Mouse (Mus musculus) G1E-ER4 (cell line): Measurements from ENCODE around the gene Hist2h2aa2. TPM values are rescaled to one million over a fixed set of nuclear protein-coding genes. Genes with fewer than 3 reads are reported as not detected.

ENCODE experiments used
- GATA1 ChIP-seq: IDR thresholded peaks from one replicate; pipeline ENCODE4 v1.8.0; 2012; ENCODE audit warnings: low read length, inconsistent platforms
- polyA plus RNA-seq: library from polyadenylated mRNA; stranded (reverse); fragments of >175 nt; gene quantifications from 2 replicates; pipeline ENCODE4 v1.2.3, GENCODE M21; 2012

Hist2h2aa2 gene
- polyA plus RNA-seq, 1 experiment = 66.2 TPM

DNA sequence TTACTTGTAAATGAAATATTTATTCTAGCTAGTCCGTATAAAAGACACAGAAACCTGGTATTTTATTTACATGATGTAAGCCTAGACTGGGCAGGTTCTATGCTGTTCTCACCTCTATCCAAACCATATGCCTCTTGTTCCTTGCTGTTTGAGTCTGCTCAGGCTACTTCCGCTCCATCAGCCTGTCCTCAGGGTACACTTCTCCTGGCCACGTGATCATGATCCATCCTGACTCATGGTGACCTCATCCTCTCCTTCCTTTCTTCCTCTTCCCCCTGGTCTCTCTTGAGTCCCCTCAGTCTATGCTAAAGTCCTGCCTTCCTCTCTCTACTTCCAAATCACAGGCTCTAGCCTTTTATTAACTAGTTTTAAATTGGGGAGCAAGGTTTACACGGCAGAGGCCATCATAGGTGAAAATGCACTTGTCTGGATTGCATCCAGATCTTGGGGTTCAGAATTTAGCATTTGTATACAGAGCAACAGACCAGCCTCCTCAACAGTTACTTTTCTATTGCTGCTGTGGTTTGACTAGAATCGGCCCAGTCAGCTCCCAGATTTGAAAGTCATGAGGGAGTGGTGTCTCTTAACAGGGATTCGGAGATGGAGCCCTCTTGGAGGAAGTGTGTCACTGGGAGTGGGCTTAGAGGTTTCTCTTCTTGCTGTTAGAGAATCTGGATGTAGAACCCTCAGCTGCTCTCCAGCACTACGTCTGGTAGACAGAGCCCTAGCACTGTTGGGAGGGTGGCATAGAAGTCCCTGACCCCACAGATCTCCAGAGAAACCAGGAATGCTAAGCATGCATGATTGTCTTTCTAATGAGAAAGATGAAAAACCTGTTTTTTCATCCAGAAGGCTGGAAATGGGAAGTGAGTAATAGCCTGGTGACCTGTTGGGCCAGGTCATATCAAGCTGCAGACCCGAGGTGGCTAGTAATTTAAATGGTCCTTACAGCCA lies 13.1 kb downstream of the Hist2h2aa2 start:
- no peak for TF ChIP-seq GATA1

DNA sequence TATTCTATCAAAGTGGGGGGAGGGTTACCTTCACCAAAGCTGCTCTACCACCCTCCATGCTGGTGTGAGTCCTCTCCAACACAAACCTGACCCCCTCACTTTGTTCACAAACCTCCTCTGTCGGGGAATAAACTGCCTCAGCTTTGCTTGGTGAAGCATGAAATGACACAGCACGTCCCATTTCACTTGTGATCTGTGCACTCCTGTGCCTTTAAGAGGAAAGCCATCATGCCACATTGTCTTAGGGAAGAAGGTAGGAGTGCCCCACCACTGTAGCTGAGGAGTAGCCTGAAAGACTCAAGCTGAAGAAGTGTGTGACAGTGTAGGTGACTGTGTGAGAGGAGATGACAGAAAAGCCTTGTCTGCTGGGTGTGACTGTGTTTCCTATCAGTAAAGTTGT lies 14.7 kb downstream of the Hist2h2aa2 start:
- TF ChIP-seq GATA1 = no peak

DNA sequence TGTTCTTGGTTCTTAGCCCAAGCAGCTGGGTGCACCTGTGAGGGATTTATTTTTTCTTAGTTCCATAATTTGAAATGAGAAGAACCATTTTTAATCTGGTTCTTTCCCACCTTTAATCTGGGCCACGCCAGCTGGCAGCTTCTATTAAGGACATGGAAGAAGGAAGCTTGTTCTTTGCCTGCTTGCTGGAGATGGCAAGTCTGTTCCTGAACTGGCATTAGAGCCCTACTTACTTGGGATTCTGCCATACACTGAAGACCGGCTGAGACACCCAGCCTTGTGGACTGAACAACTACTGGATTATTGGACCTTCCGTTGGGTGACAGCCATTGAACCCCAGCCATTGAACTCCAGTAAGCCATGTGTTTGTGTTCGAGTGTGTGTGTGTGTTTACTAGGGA lies 17.3 kb downstream of the Hist2h2aa2 start:
- TF ChIP-seq GATA1 = no peak

DNA sequence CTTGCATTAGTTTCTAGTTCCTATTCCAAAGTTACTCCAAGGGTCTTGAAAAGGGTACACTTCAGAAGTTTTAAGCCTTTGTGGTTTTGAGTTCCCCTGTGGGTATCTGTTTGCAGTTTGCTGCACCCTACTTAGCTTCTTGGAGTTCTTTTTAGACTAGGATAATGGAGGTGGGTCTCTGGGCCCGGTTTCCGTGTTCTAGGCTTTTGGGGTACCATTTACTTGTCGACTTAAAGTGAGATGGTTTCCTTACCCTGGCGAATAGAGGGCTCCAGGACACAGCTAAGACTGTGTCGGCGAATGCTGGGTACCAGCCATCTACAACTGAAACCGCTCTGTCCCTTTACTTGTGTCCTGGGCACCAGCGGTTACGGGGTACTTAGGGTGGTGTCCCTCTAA lies 18.4 kb downstream of the Hist2h2aa2 start:
- no peak for TF ChIP-seq GATA1

DNA sequence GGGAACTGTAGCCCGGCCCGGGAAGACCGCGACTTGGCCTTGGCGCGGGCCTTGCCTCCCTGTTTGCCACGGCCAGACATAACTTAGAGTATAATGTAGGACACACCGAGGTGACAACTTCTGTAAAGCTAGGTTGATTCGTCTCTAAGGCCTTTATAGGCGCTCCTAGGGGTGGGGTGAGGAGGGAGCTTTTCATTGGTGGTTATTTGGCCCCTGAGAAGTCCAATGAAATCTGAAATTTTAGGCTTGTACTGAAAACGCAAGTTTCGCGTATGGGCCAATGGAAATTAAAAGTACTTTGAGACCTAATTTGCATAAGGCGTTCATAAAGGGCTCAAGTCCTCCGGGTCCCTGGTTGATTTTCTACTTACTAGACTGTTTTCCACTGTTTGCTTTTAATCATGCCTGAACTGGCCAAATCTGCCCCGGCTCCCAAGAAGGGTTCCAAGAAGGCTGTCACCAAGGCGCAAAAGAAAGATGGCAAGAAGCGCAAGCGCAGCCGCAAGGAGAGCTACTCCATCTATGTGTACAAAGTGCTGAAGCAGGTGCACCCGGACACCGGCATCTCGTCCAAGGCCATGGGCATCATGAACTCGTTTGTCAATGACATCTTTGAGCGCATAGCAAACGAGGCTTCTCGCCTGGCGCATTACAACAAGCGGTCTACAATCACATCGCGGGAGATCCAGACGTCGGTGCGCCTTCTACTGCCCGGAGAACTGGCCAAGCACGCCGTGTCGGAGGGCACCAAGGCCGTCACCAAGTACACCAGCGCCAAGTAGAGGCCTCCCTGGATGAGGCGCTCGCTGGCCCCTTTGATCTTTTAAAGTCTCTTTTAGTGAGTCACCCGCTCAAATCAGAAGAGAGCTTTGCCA lies 19.1 kb downstream of the Hist2h2aa2 start, which contains the start of the genes Hist2h2ac and Hist2h2be:
Hist2h2ac (minus strand) TSS at position 116 of the 875 bp plus-strand sequence.
Hist2h2be (plus strand) TSS at position 355 of the 875 bp plus-strand sequence.
- no peak for TF ChIP-seq GATA1

DNA sequence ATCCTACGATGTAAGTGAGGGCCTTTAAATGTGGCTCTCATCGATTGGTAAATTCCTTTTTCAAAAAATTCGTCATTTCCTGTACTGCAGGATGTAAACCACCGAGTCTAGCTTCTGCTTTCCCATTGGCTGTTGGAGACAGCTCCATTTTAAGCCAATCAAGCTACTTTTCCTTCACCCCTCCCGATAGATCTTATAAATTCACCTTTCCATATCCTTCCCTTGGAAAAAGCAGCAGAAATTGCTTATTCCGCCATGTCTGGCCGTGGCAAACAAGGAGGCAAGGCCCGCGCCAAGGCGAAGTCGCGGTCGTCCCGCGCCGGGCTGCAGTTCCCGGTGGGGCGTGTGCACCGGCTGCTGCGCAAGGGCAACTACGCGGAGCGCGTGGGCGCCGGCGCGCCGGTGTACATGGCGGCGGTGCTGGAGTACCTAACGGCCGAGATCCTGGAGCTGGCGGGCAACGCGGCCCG lies 20.4 kb downstream of the Hist2h2aa2 start, which contains the start of the genes Bola1 and Hist2h2ab:
Bola1 (minus strand) TSS at position 49 of the 470 bp plus-strand sequence.
Hist2h2ab (plus strand) TSS at position 205 of the 470 bp plus-strand sequence.
- TF ChIP-seq GATA1 = no peak

DNA sequence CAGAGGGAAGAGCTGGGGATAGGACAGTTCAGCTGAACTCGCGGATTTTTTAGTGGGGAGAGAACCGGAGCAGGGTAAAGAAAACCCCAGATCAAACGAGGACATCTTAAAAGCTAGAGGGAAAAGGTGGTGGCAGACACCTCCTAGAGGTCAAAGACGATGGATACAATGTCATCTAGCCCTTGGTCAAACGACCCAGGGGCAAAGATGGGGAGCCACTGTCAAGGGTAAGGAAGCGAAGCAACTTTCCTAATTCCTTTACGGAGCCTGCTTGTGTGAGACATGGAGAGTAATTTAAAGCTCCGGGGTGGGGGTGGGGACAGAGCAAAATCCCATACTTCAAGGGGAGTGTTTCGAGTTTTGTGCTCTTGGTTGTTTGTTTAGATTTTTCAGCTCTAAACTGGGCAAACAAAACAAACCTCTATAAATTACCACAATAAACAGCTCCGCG lies 20.9 kb downstream of the Hist2h2aa2 start:
- TF ChIP-seq GATA1 = no peak

DNA sequence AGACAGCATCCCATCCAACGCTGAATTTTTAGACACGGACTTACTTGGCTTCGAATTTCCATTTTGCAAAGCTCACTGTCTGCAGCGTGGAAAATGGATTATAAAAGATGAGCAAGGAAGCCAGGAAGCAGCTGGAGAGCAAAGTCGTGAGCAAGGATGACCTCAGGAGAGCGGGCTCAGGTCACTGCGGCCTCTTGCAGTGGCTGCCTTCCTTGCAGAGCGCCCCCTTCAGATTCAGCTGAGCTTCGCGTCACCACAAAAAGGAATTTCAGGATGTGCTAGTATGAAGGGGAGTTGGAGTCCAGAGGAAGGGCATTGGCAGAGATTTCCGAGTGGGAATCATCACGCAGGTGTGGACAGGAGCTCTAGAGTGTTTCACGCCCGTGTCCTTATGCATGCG lies 30.8 kb downstream of the Hist2h2aa2 start:
- TF ChIP-seq GATA1 = no peak

DNA sequence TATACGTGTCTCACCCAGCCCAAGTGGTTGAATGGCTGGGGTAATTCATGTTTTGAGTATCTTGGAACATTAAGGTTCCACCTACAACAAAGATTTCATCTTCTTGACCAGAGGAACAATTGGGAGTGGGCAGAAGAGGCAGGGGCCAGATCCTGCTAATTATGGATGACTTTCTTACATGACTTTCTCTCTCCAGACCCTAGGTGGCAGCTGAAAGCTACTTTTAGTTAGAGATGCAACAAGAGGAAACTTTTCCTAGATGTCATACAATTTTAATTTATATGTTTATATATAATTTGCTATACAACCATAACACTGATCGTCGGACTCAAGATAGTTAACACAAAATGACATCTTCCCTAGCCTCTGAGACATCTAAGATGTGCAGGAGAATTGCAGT lies 32.3 kb downstream of the Hist2h2aa2 start:
- no peak for TF ChIP-seq GATA1

DNA sequence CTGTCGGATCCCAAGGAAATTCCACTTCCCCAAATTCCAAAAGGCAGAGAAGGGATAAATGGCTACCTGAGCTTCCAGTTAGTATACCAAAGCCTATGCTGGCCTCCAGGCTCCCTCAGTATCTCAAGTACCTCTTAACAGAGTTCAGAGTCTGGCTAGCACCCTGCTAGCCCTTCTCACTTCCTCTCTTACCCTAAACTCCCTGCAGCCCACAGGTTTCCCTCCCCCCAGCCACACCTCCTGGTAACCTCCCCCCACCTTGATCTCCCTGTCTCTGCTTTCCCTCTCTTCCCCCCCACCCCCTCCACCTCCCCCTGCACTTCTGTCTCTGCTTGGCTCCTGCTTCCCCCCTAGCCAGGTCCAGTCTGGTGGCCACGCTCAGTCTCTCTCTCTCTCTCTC lies 40.3 kb downstream of the Hist2h2aa2 start:
- no peak for TF ChIP-seq GATA1

DNA sequence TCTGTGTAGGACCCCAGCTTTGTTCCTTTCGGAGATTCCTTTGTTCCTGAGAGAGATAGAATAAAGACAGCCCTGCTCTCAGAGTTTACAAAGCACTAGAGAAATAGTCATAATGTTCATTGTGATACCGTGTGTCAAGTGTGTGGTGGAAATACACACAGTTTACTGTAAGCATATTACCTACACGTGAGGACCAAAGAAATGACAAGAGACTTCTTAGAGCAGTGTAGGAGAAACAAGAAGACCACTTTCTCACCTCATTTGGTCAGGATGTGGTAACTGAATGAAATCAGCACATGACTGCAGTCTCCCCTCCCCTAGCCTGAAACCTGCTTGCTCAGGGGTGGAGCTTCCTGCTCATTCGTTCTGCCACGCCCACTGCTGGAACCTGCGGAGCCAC lies 41.9 kb downstream of the Hist2h2aa2 start:
- no peak for TF ChIP-seq GATA1

DNA sequence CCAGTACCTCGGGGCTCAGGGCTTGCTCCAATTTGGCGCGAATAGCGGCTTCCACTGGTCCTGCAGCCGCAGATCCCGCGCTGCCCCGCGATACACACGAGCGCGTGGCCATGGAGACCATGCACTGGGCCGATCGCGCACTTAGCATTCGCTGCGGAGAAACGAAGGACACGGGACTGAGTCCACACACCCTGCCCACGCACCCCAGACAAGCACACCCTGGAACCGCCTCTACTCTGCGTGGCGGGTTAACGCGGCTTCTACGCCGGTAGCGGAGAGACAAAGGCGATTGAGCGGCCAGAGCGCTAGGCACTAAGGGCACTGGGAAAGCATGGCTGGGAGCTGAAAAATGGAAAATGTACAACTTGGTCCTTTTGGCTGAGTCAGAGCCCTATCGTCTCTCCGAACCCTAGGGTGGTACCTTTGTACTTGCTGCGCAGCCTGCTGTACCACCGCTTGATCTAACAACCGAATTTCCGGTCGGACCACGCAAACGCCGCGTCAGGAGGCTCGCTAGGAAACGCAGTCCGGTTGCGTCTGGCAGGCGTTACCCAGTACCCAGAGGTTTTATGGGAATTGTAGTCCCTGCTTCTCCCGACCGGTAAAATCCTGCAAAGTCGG lies 42.8 kb downstream of the Hist2h2aa2 start:
- TF ChIP-seq GATA1 = no peak

DNA sequence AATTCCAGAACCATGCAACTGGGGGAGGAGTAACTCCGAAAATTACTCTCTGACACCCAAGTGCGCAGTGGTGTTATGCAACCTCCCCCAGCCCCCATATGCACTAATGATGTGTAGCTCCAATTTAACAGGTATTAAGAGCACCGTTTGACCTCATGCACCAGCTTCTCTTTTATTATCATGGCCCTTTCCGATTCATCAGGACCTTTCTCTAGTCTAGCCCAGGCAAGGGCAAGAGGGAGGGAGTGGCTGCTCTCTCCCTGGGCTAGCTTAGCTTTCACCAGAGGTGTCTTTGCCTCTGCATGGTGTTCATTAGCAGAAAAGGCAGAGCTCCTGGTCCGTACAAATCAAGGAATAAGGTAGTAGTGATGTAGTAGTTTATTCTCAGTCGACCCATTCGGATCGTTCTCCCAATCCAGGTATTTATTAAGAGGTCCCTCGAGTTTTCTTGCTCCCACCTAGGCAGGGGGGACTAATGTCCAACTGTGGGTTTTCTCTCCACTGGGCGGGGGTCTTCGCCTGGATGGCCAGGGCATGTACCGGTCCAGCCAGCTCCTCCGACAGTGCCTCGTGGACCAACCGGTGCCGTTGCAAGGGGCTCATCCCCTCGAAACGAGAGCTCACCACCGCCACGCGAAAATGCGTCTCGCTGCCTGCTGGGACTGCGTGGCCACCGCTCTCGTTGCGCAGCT lies 43.5 kb downstream of the Hist2h2aa2 start:
- no peak for TF ChIP-seq GATA1

DNA sequence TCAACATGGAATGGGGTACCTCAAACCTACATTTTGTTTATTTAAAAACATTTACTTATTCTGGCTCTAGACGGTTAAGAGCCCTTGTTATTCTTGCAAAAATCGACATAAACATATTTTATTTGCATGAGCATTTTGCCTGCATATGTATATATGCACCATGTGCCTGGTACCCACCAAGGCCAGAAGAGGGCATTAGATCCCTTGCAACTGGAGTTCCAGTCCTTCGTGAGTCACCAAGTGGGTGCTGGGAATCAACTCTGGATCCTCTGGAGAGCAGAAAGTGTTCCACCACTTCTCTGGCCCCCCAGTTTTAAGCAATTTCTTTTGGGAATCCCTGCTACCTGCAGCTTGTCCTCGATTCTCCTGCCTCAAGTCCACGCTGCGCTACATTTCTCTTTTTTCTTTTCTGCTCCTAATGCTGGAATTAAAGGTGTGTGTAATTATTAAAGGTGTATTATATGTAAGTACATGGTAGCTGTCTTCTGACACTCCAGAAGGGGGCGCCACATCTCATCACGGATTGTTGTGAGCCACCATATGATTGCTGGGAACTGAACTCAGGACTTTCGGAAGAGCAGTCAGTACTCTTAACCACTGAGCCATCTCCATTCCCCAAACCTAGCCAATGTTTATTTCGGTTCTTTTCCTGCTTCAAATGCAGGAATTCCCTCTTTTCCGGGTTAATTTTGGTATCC lies 44.3 kb downstream of the Hist2h2aa2 start:
- TF ChIP-seq GATA1 = no peak
